Mouse (Mus musculus): ENCODE measurements around the gene Pofut1.

Gene Pofut1

GRCm38 (mm10) chr2:153241250-153242014 is at the start of gene Pofut1, which contains the start of gene Plagl2:
Gene Pofut1, plus strand, starts transcription at chr2:153241533.
Gene Plagl2, minus strand, starts transcription at chr2:153241426.
- DNase-seq (ENCODE audit: low spot score) = peak; percentile 82

- no peak for DNase-seq (ENCODE audit: low spot score)
Measured at GRCm38 (mm10) chr2:153194255-153194654, 47.1 kb upstream of the Pofut1 start.

GRCm38 (mm10) chr2:153198485-153198884 is 42.8 kb upstream of the Pofut1 start:
- no peak for DNase-seq (ENCODE audit: low spot score)

DNA sequence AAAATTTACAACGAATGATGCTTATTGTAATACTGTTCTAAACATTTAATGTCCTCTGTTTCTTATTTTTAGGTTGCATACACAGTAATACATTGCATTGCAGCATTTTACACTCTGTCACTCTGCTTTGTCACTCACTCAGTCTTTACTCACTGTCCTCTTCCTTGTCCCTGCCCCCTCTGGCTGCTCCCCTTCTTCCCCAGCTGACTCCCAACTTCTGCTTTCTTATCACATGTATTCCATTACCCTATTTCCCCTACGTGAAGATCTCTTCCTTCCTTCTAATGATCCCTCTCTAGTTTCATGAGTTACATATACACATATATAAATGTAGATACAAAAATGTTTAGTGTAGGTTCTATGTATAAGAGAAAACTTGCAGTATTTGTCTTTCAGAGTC is 42.2 kb upstream of the Pofut1 start:
- no peak for DNase-seq (ENCODE audit: low spot score)

GRCm38 (mm10) chr2:153202766-153203165 is 38.6 kb upstream of the Pofut1 start:
- DNase-seq (ENCODE audit: low spot score) = no peak

DNA sequence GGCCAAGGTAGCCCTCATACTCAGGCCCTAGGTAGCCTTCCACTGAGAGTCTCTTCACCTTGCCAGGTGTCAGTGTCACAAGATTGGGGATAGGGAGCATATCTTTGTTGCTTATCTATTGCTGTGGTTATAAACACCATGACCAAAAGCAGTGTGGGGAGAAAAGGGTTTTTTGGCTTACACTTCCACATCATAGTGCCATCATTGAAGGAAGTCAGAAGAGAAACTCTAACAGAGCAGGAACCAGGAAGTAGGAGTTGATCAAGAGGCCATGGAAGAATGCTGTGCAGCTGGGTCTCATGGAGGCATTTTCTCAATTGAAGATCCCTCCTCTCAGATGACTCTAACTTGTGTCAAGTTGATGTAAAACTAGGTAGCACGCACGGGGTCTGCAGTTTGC is 33.2 kb upstream of the Pofut1 start:
- DNase-seq (ENCODE audit: low spot score) = no peak

DNA sequence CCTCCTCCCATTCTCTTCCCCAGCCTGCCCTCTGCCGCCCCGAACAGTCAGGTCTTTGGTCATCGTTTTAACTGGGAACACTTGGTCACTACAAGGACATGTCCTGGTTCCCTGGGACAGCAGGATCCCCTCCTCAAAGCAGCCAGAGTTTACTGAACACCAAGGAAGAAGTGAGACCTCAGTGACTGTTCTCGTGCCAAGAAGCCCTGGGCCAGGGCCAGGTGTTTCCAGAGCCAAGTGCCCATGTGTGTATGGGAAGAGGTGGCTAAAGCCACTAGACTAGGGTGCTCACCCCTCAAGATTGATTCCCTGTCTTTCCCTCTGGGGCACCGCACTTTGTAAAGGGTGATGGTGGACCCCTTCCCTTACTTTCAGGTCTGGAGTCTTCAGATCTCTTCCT is 32.0 kb upstream of the Pofut1 start:
- DNase-seq (ENCODE audit: low spot score) = no peak

- DNase-seq (ENCODE audit: low spot score) = no peak
Measured at GRCm38 (mm10) chr2:153211451-153211850, 29.9 kb upstream of the Pofut1 start.

- no peak for DNase-seq (ENCODE audit: low spot score)
Measured at GRCm38 (mm10) chr2:153213351-153213750, 28.0 kb upstream of the Pofut1 start.

DNA sequence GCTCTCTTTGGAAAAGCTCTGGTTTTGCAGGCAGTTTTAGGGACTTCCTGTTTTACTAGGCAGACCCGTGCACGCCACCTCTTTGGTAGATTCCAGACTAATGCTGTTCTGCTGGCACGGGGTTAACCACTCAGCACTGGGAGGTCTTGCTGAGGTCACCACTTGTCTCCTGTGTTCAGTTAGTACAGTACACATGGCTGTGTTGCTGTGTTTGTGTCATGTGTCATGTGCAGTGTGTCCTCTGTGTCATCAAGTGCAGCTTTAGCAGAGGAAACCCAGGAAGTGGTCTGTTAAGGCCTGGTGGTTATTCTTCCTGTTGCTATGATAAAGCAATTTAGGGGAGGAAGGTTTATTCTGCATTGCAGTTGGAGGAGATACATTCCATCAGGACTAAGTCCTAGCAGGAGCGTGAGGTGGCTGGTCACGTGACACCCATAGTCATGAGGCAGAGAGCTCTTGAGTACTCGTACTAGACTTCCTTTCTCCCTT is 26.5 kb upstream of the Pofut1 start:
- no peak for DNase-seq (ENCODE audit: low spot score)

DNA sequence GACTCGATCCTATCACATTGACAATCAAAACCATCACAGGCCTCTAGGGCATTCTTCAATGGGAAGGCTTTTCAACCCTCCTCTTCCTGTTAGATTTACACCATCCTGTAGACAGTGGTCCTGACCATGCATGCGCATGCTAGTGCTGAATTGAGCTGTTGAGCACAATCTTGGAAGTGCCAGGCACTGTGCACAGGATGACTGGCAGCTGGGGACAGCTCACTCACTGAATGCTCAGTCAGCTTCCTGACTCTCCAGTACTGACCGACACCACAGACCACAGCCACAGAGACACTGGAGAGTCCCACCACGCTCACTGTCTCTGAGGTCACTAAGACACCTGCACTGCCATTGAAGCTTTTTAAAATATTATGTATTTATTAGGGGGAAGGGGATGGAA is 25.9 kb upstream of the Pofut1 start:
- no peak for DNase-seq (ENCODE audit: low spot score)

DNA sequence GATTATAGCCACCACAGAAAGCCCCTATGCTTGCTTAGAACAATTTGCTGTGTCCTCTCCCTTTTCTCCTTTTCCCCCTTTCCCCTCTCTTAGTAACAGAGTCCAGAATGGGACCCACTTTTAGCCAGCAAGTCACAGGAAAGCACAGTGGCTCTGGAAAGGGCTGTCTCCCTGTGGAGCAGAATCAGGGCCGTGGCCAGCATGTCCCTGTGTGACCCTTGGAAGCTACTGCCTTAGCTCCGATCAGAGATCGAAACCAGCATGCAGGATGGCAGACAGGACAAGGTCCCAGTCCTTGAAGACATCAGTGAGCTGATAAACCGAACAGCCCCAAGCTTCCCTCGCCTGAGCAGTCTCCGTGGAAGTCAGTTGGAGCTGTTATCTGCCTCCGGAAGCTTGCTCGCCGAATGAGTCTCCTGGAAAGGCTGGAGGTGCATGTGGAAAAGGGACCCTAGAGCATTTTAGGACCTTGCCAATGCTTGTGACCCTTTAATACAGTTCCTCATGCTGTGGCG is 23.4 kb upstream of the Pofut1 start:
- DNase-seq (ENCODE audit: low spot score) = no peak

DNA sequence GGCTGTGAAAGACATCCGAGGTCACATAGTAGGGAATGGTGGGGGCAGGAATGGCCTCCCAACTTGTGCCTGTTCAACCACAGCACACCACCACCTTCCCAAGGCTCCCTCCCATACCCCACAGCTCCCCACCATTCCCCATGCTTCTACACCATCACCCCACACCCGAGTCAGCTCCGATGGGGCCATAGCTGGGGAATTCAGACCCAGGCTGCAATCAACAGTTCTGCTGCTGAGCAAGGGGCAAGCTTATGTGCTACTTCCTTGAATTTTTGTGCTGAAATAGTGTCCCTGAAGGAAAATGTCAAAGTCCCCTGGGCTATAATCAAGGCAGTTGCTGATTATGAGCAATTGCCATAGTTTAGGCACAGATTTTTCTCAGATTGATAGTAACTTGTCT is 22.8 kb upstream of the Pofut1 start:
- DNase-seq (ENCODE audit: low spot score) = no peak

DNA sequence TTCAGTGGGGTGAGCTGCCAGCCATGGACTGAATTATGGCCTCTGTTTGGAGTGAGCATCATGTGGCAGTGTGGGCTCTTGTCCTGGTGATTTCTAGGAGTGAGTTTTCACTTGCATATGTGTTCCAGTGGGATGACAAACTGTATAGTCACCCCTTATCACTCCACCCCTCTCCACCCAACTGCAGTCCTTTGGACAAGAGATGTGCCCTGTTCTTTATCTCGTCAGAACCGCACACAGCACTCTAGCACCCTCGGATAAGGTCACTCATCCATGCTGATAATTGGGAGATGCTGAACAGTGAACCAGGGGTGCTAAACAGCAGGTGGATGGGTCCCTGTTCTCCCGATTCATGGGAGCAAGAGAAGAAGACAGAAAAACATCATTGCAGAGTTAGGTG is 19.7 kb upstream of the Pofut1 start:
- no peak for DNase-seq (ENCODE audit: low spot score)

GRCm38 (mm10) chr2:153222130-153222529 is 19.2 kb upstream of the Pofut1 start:
- DNase-seq (ENCODE audit: low spot score) = no peak

- DNase-seq (ENCODE audit: low spot score) = no peak
Measured at GRCm38 (mm10) chr2:153222566-153222965, 18.8 kb upstream of the Pofut1 start.

DNA sequence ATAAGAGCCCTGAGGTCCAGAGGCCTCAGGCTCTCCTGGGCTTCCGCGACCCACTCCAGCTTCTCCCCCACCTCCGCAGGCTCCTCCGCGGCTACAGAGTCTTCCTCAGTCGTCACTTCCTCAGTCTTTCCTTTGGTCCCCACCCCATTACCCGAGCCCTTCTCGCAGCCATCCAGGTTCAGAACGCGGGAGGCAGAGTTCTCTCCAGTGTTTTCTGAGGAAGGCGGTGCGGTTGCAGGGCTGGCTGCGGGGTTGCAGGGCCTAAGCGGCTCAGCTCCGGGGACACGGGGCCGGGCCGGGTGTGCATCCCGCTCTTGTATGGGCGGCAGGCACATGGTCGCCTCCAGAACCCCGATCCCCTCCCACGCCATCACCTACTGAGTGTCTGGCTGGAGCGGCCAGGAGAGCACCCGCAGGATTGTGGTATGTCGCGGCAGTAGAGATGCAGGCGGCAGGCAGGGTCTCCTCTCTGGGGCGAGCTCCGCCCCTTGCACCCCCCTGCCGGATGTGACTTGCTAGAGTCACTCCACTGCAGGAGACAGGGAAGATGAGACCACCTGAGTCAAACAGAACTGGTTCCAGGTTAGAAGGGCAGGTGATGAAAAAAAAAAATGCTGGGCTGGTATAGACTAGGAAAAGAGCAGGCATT is 16.3 kb upstream of the Pofut1 start, which contains the start of gene Tspyl3:
TSS of gene Tspyl3 (minus strand) at position 496 of the 649 bp plus-strand sequence.
- DNase-seq (ENCODE audit: low spot score) = peak; percentile 60

- DNase-seq (ENCODE audit: low spot score) = no peak
Measured at GRCm38 (mm10) chr2:153225595-153225953, 15.8 kb upstream of the Pofut1 start.

DNA sequence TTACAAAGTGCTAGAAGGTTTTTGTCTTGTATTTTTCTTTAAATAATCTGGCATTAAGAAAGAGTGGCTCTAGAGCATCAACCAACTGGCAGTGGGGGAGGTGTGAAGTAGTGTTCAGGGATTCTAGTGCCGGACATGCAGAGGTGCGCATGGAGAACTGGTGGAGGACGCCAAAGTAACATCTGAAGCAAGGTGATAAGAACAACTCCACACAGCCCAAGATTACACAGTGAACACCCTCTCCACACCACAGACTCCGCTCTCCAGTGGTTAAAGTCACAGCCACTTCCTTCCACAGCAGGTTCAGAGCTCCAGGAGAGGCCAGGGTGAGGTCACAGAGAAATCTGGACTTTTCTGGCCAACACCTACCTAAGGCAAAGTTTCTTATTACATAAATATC is 13.4 kb upstream of the Pofut1 start:
- no peak for DNase-seq (ENCODE audit: low spot score)

DNA sequence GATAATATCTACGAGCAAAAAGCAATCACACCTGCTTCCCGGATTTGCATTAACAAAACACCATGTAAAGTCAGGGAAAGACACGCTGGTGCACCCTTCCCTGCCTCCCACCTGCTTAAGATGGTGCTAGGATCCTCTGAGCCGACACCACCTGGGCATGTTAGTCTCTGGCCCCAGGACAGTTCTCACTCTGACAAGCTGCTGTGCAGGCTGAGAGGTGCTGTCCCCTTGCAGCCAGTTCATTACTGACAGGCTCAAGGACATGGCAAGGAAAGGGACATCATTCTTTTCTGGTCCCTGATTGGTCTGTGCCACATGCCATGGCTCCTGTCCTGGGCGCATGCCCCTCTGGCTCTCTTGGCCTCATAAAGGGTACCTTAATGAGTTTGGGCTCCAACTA is 12.8 kb upstream of the Pofut1 start:
- DNase-seq (ENCODE audit: low spot score) = no peak

DNA sequence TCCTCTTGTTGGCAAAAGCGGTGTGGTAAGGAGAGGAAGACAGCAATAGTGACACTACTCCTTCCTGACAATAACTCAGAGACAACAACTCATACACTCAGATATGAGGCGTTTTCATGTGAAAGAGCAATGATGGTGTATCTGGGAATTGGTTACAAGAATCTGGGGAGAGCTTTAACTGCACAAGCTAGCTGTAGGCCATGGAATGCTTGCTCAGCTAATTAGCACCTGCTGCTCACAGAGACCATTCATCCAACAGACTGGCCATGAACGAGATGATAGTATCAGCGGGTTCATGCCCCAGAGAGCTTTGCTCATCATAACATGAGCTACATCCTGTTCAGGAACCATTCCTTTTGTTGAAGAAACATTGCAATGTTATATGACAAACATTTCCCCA is 4.1 kb upstream of the Pofut1 start:
- no peak for DNase-seq (ENCODE audit: low spot score)

GRCm38 (mm10) chr2:153237891-153238290 is 3.4 kb upstream of the Pofut1 start:
- DNase-seq (ENCODE audit: low spot score) = no peak

- no peak for DNase-seq (ENCODE audit: low spot score)
Measured at GRCm38 (mm10) chr2:153238406-153238805, 2.9 kb upstream of the Pofut1 start.
